Mouse (Mus musculus) 416B (cell line): ENCODE data around the gene Acot7.

ENCODE experiments used
- DNase-seq: peaks from one replicate; pipeline ENCODE4 v3.0.0; 2011; ENCODE audit warnings: low read depth

Gene Acot7

GRCm38 (mm10) chr4:152244545-152245522 is 66.9 kb downstream of the Acot7 start:
- DNase-seq = no peak

GRCm38 (mm10) chr4:152246011-152246410 is 68.1 kb downstream of the Acot7 start:
- no peak for DNase-seq

DNA sequence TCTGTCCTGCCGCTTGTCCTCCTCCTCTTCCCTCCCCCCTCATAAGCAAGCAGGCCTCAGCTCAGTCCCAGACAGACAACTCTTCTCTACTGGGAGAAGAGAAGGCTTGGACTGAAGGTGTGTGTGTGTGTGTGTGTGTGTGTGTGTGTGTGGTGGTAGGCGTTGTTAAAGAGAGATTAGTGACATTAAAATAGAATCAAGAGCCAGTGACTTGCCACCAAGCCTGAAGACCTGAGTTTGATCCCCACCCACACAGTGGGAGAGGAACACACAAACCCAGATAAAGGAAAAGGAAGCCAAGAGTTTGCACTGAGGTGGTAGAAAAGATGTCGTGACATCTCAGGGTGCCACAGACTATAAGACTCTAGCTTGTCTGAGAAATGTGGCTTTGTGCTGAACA is 69.3 kb downstream of the Acot7 start:
- DNase-seq = no peak

DNA sequence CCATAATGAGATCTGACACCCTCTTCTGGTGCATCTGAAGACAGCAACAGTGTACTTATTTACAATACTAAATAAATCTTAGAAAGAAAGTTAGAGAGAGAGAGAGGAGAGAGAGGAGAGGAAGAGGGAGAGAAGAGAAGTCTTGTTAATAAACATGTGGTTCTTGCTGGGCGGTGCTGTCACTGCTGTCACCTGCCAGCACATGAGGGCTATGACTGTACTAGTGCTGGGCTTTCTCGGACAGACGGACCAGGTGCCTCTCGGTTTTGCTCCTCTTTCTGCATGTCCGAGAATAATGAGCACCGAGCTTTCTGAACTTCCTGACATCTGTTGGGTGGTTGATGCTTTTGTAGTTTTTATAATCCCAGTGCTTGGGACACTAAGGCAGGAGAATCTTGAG is 72.7 kb downstream of the Acot7 start:
- DNase-seq = no peak

DNA sequence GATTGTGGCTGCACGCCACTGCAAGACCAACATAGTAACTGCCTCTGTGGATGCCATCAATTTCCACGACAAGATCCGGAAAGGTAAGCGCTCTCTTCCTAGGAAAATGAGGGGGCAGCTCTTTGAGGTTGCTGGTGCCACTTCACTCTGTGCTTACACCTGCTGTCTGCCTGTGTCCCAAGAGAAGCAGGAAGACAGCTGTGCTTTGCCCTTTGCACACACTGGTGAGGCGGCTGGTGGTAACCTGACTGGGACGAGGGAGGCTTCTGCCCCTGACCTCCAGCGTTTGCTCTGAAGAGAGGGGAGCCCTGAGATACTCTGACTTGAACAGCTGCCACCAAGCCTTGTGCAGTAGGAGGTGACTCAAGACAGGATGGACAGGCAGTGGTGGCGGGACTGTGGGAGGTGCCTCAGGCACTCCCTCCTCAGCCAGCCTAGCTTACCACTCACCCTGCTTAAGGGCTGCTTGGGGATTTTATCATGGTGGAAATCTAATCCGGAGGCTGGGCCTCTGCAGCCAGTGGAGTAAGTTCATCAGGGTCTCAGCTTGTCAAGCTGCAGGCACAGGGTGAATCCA is 75.3 kb downstream of the Acot7 start:
- peak; percentile 41 for DNase-seq

DNA sequence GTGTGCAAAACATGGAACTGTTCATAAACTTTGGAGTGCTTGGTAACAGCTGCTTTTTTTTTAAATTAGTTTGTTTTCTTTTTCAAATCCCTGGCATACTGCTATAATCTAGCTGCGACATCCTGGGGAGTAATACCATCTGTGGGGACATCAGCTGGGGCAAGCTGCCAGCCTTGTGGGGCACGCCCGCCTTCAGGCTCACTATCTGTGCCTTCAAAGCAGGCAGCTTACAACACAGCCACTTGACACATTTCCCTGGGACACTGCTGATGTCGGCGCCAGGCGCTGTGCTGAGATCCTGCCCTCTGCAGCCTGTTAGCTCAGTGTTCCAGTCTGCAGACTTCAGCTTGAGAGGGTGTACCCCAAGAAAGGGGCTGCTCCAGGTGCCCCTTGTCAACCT is 79.1 kb downstream of the Acot7 start:
- peak; percentile 20 for DNase-seq

GRCm38 (mm10) chr4:152260451-152260850 is 82.5 kb downstream of the Acot7 start:
- DNase-seq = peak; percentile 86

GRCm38 (mm10) chr4:152262187-152262586 is 84.3 kb downstream of the Acot7 start:
- no peak for DNase-seq

DNA sequence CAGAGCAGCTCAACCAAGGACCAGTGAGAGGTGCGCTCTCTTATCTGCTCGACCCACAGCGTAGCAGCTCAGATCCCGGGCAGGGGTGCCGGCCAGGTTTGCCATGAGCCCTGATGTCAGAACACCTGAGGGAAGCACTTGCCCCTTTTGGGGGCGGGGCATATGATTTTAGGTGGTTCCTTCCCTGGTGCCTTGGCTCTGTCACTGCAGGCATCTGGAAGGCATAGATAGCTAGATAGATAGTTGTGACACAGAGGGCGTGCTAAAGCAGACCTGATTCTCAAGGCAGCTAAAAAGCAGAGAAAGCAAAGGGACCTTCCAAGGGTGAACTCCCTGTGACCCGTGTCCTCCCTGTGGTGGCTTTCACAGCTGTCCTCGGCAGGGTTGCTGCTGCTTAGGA is 85.2 kb downstream of the Acot7 start:
- DNase-seq = no peak

- DNase-seq = no peak
Measured at GRCm38 (mm10) chr4:152263512-152264176, 85.7 kb downstream of the Acot7 start.

DNA sequence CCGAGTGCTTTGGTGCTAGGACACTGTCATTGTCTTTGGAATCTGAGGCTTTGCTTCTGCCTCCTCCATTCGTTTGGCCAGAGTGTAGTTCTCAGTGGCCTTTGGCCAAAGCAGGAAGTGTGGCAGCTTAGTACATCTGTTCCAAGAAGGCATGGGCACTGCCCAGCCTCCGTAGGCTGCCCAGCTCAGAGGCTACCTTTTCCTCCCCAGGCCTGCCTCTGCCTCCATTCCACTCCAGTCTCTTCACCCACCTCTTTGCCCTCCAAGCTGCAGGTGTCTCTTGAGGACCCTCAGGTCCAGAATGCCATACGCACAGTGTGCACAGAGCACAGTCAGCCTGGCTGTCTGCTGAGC is 86.2 kb downstream of the Acot7 start:
- DNase-seq = no peak

- peak; percentile 51 for DNase-seq
Measured at GRCm38 (mm10) chr4:152264867-152265568, 87.1 kb downstream of the Acot7 start.

DNA sequence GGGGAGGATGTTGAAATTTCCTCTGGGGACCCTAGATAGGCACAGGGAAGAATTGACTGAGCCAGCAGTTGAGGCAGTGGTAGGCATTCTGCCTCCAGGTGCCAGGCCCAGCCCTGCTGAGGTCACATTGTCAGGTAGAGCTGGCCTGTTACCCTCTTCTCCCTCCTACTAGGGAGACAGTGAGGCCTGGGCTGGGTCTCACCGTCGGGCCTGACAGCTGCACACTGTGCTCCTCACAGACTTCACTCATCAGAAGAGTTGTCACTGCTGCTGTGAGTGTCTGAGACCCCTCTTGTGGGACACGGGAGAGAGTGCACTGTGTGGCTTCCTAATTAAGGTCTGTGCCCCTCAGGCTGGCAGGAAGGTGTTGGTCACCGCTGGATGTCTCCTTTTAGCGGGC is 87.9 kb downstream of the Acot7 start:
- no peak for DNase-seq

DNA sequence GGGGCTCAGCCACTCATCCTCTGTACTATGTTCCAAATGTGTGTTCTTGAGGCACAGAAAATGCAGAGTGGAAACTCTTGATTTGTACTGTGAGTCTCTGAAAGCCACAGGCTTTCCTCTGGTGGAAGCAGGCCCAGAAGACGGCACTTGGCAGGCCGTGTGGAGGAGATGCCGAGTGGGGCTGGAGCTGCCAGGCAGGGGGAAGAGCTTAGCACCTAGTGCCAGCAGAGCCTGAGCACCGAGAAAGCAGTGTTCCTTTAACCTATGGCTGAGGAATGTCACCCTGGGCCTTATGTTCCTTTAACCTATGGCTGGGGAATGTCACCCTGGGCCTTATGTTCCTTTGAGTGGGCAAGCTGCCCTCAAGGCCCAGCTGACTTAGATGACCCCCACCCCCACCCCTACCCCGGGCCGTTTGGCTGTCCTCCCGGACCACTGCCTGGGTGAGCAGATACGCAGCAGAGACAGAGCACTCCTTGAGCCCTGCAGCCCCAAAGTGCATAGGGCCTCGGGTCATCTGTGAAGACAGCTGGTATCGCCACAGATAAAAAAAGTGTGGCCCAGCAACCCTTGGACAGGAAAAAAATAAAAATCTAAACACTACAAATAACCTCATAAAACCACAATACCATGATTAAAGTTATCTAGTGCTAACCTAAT is 88.4 kb downstream of the Acot7 start:
- no peak for DNase-seq

GRCm38 (mm10) chr4:152267748-152268369 is 89.9 kb downstream of the Acot7 start:
- no peak for DNase-seq

GRCm38 (mm10) chr4:152269967-152270366 is 92.0 kb downstream of the Acot7 start:
- no peak for DNase-seq

- DNase-seq = no peak
Measured at GRCm38 (mm10) chr4:152270599-152270998, 92.7 kb downstream of the Acot7 start.

DNA sequence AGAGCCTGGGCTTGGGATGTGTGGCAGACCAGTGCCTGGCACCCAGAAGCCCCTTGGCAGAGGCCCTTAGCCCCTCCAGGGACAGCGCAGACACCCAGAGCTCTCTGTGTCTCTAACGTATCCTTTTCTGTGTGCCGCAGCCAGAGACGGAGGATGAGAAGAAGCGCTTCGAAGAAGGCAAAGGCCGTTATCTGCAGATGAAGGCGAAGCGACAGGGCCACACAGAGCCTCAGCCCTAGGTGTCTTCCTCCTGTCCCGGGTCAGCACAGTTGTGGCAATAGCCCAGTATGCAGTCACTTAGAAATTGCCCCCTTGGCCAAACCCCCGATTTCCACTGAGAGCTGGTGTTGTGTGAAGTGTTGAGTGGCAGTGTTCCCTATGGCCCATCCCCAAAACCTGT is 93.4 kb downstream of the Acot7 start:
- DNase-seq = no peak

GRCm38 (mm10) chr4:152272006-152272405 is 94.1 kb downstream of the Acot7 start:
- no peak for DNase-seq

GRCm38 (mm10) chr4:152272449-152273049 is 94.6 kb downstream of the Acot7 start:
- DNase-seq = no peak

- no peak for DNase-seq
Measured at GRCm38 (mm10) chr4:152273191-152273590, 95.3 kb downstream of the Acot7 start.
